Mouse (Mus musculus): ENCODE results near the gene Coq3.

Gene Coq3

DNA sequence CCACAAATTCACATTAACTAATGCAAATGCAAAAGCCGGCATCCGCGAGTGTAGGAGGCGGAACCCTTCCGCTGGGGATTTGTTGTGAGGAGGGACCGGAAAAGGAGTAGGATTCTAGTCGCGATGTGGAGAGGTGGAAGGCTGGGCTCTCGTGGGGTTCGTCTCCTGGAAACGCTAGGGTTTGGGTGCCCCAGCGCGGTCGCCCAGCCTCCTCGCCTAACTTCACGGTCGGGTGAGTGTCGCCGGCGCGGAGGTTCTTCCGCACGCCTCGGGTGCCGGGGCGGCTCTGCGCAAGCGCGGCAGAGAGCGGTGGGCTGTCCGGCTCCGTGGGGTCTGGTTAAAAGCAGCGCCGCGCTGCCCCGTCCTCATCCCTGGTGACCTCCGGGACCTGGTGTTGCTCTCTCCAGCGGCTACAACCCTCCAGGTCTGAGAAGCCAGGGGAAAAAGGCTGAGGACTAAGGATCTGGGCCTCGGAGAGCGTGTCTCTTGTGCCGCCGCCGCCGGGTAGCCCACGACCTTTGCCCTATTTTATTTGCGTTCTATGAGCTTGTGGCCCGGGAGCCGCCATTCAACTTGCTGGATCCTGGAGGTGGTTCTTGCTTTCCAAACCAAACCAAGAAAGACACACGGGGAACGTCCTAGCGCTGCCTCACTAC, at the start of gene Coq3:
Gene Coq3, plus strand, starts transcription at position 109 of the 656 bp plus-strand sequence.
- DNase-seq (ENCODE audit: low read depth): peak; percentile 36

DNA sequence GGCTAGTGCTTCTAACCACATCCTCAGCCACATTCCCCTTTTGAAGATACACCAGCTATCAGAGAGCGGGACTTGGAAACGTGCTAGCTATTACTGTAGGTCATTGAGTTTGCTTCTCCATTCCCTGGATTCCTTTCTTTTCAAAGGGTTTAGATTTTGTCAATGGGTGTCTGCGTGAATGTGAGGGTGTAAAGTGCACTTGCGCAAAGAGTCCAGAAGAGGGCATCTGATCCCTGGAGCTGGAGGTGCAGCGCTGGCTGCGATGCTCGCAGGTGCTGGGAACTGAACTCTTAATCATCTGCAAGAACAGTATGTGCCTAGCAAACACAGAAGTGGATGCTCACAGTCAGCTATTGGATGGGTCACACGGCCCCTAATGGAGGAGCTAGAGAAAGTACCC, 46.6 kb upstream of the Coq3 start:
- no peak for DNase-seq (ENCODE audit: low read depth)

GRCm38 (mm10) chr4:21847481-21848286, 31.8 kb upstream of the Coq3 start, which contains the start of gene Pnisr:
Gene Pnisr (plus strand): TSS chr4:21847583.
- peak; percentile 94 for DNase-seq (ENCODE audit: low read depth)

GRCm38 (mm10) chr4:21848287-21848630, 31.2 kb upstream of the Coq3 start:
- peak; percentile 63 for DNase-seq (ENCODE audit: low read depth)

GRCm38 (mm10) chr4:21857481-21857880, 22.0 kb upstream of the Coq3 start:
- DNase-seq (ENCODE audit: low read depth): peak; percentile 40

GRCm38 (mm10) chr4:21865226-21865625, 14.2 kb upstream of the Coq3 start:
- DNase-seq (ENCODE audit: low read depth): no peak

- no peak for DNase-seq (ENCODE audit: low read depth)
Measured at GRCm38 (mm10) chr4:21878776-21879175, 697 bp upstream of the Coq3 start.

DNA sequence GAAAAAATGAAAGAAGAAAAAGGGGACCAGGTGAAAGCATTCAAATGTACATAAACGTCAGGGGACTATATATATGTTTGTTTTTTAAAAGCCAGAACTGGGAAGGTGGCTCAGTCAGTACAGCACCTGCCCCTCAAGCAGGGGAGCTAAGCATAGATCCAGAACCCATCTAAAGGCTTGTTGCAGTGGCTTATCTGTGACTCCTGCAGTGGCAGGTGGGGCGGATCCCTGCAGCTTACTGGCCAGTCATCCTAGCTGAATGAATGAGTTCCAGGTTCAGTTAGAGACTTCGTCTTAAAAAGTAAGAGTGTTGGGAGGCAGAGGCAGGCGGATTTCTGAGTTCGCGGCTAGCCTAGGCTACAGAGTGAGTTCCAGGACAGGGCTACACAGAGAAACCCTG, 3.3 kb downstream of the Coq3 start:
- no peak for DNase-seq (ENCODE audit: low read depth)

GRCm38 (mm10) chr4:21885831-21886230, 6.4 kb downstream of the Coq3 start:
- no peak for DNase-seq (ENCODE audit: low read depth)

DNA sequence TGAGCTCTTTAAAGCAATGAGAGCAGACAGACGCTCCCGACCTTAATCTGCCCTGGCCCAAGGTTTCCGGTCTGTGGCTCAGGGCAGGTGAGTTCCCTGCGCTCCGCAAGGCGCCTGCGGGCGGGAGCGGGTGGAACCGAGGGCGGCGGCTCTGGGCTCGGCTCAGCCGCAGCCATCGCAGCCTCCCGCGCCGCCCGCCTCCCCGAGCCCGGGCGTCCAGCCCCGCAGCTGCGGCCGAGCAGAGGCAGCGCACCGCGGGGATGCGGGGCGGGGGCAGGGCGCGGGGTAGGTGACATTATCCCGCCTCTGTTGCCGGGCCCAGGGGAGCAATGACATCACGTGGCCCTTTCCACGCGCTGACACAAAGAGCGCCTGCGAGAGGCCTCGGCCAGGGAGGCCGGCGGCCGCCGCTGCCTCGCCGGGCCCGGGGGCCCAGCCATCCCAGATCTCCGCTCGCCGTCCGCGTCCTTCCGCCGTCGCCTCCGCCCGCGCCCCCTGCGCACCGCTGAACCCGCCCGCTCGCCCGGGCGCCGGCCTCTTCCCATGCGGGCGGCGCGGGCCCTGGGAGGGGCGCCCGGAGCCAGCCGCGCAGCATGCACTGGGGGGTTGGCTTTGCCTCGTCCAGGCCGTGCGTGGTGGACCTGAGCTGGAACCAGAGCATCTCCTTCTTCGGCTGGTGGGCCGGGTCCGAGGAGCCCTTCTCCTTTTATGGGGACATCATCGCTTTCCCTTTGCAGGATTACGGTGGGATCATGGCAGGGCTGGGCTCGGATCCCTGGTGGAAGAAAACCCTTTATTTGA, 51.7 kb downstream of the Coq3 start, which contains the start of gene Faxc:
Gene Faxc, plus strand, starts transcription at position 359 of the 801 bp plus-strand sequence.
- peak; percentile 1 for DNase-seq (ENCODE audit: low read depth)

DNA sequence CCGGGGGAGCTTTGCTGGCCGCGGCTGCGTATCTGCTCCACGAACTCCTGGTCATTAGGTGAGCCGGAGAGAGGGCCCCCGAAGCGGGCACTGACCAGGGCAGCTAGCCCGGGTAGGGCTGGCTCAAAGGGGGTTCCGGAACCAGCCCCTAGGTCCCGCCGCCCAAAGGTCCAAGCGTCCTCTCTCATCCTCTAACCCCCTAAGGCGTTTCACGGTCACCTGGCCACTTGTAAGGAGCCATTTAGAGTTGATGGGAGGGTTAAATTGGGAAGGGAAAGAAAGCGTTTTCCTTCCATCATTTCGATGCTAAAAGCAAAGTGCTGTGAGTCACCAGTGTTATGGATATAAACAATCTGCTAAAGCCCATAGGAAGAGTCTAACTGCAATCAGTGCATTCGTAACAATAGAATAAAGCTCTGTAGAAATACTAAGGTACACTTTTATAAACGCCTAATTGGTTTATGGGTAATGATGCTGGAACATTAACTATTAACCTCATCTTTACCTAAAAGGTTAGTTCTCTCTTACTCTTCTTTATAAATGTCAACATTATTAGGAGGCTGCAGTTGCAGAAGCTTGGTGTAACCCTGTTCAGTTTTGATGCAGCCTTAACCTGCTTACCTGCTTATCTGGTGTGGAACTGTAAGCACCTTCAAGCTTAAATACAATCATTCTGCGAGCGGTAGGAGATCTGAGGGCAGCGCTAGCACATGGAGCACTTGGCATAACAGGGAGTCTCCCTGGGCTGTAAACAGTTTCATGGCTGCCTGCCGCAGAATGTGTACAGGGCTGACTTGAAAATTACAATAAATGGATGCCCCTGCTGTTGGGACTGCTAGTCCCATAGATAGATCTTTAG, 52.5 kb downstream of the Coq3 start:
- DNase-seq (ENCODE audit: low read depth): peak; percentile 5

DNA sequence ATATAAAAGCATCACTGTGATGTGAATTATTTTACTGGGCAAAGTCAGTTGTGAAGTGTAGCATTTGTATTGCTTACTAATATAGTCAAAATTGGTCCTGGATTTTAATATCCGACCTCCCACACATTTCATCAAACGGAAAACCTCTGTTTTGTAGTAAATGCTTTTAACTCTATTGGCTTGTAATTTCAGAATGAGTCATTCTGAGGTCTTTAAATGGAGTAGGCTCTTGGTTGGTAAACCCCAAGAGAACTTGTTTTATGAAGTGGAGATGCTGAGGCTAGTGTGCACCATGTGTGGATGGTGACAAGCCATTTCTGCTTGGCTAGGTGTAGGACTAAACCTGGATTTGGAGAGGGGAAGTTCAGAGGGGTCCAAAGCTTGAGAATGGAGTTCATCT, 55.9 kb downstream of the Coq3 start:
- DNase-seq (ENCODE audit: low read depth): no peak

DNA sequence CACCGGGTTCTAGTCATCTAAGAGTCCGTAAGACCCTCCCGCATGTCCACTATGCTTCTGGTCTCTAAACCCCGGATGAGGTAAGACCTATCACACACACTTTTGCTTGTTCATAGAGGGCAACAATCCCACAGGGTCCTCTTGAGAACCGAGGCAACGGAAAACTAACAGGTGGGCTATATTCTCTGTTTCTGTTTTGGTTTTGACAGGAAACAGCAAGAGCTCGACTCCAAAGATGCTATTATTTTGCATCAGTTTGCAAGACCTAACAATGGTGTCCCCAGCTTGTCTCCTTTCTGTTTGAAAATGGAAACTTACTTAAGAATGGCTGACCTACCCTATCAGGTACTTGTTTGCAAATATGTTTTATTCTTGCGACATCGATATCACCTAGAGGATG, 57.0 kb downstream of the Coq3 start:
- no peak for DNase-seq (ENCODE audit: low read depth)

- DNase-seq (ENCODE audit: low read depth): no peak
Measured at GRCm38 (mm10) chr4:21937890-21938289, 58.4 kb downstream of the Coq3 start.

- DNase-seq (ENCODE audit: low read depth): no peak
Measured at GRCm38 (mm10) chr4:21944672-21945071, 65.2 kb downstream of the Coq3 start.

- DNase-seq (ENCODE audit: low read depth): no peak
Measured at GRCm38 (mm10) chr4:21951444-21951843, 72.0 kb downstream of the Coq3 start.

DNA sequence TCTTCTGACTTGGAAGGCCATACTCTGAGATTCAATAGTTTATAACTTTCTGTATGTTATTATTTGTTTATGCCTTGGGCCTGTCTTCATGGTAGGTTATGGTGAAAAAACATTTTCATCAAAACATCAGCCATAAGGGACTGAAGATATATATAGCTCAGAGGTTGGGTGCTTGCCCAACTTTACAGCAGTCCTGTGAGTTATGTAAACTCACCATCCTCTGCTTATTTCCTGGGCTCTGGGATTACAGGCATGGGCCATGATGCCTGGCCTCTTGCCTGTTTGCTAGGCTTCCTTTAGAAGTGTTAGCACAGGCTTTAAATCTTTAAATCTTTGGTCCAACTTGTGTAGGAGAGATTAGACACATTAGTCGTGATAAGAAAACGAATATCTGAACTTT, 72.8 kb downstream of the Coq3 start:
- DNase-seq (ENCODE audit: low read depth): no peak

- DNase-seq (ENCODE audit: low read depth): no peak
Measured at GRCm38 (mm10) chr4:21957570-21958321, 78.3 kb downstream of the Coq3 start.

Data from fibroblast of lung, adult 2 months (primary cell).